Mouse (Mus musculus) CD4-positive helper T cell, adult 2 months (primary cell): ENCODE results near the gene Txnrd1.

Source experiments
- DNase-seq: peaks from one replicate; pipeline ENCODE4 v3.0.0-alpha.2; 2012; ENCODE audit warnings: low read depth, missing footprints, low spot score

Gene Txnrd1

DNA sequence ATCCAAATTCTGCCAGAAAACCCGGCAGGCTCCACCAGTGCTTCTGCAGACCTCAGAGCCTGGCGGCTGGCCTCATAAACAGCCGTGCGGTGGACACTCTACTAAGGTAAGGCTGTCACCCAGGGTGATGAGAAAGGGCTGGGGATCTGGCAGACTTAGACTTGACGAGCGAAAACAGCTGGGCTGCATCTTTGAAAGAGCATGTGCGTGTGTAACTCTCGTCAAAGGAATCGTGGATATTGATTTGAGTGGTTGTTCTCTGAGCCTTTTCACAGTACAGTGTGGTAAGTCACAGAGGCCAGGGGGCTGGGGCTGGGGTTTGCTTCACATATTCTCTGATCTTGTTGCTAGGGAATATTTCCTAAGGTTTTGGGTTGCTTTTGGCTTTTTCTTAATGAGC is at the start of gene Txnrd1:
Gene Txnrd1, plus strand, starts transcription at position 26 of the 400 bp plus-strand sequence.
- no peak for DNase-seq

DNA sequence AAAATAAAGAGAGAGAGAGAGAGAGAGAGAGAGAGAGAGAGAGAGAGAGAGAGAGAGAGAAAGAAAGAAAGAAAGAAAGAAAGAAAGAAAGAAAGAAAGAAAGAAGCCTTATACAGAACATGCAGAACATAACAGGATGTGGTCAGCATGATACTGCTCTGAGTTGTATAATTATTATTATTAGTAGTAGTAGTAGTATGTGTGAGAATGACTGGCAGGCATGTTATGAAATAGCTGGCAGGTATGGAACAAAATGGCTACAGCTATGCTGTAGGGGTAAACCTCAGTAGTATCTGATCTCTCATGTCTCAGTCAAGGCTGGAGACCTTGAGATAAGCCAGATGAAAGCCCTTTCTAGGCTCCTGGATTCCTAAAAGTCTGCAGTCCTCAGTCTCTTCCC is 44.6 kb upstream of the Txnrd1 start:
- DNase-seq = no peak

- no peak for DNase-seq
Observed at GRCm38 (mm10) chr10:82790504-82790903, 43.2 kb upstream of the Txnrd1 start.

DNA sequence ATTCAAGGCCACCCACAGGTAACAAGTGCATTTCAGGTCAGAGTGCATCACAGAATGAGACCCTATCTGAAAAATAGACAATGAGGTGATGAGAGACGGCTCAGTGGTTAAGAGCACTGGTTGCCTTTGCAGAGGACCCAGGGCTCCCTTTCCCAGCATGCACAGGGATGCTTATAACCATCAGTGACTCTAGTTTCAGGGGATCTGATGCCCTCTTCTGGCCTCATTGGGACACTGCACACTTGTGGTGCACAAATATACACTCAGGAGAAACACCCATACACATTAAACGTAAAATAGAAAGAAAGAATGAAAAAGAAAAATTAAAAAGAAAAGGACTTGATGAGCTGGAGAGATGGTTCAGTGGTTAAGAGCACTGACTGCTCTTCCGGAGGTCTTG is 42.0 kb upstream of the Txnrd1 start:
- no peak for DNase-seq

DNA sequence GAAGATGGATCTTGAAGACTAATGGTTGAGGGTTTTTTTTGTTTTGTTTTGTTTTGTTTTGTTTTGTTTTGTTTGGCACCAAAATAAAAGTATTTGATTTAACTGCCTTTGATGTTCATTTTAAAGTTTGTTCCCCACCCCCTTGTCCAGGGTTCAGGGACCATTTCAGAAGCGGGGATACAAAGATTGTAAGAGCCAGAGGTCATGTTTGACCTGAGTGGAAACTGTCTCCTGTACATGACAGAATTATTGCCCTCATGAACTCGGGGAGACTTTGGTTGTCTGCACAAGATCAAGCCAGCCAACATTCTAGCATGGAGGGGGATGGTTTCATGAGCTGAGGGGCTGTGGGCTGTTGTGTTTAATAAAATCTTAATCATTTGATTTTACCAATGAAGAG is 41.4 kb upstream of the Txnrd1 start:
- no peak for DNase-seq

DNA sequence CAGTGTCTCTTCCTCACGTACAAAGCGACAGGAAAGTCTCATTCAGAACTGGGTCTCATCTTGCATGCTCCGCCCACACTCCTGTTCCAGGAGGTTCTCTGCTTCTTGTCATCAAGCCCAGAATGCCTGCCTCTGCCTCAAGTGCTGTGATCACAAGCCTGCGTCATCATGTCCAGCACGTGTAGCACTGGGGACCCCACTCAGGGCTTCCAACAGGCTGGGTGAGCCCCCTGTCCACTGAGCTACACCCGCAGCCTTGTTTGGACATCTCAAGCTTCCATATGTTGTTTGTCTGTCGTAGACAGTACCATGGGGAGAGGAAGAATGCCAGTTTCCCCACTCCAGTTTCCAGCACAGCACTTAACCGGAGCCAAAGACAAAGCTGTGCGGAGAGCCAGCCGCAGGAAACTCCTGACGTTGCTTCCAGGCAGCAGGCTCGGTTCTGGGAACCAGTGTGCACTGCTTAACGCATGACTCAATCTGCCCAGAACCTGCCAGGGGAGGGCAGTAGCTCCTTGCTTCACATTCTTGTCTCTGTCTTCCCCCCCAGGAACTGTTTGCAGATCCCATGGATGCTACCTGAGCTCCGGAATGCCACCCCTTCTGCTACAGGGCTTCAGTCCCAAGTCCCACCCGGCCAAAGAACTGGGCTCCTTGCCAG is 38.5 kb upstream of the Txnrd1 start:
- DNase-seq = peak; percentile 51

DNA sequence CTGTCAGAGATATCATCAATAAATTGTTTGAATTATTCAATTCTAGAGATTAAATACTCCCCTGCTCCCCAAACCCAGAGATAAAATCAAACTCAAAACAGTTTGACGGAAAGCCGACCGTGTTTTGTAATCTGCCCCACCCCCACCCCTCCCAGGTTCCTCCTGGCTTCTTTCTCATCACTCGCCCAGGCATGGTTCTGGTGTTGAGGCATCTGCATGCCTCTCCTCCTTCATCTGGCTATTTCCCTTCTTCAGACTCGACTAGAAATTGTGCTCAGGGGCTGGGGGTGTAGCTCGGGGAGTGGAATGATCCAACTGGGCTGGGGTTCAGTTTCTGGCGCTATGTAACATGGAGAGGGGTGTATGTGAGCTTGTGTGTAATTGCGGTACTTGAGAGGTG is 38.0 kb upstream of the Txnrd1 start:
- DNase-seq = no peak

DNA sequence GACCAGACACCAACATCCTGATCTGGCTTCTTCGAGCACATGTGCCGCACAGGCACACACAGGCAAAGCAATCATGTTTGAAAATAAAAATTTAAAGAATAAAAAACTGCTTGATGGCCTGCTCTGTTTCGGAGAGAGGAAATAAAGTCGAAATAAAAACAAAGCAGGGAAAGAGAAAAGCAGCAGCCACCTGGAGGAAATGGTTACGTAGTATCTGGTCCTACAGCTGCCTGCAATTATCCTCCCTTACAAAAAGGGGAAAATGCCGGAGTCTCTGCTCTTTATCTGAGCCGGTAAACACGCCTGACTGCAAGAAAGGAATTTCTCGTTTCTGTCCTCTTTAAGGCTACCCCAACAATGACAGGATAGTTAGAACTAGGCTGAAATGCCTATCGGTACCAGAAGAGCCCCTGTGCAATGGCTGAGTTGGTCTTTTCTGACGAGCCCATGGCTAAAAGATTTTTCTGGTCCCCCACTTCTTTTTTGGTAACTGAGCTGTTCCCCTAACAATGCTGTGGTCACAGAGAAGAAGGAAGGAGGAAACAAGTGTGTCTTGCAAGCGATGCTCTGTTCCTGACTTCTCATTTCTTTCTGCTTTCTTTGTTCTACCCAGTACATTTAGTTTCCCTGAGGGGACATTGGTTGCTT is 37.2 kb upstream of the Txnrd1 start:
- DNase-seq = peak; percentile 16

GRCm38 (mm10) chr10:82797119-82797491 is 36.6 kb upstream of the Txnrd1 start:
- DNase-seq = peak; percentile 45

DNA sequence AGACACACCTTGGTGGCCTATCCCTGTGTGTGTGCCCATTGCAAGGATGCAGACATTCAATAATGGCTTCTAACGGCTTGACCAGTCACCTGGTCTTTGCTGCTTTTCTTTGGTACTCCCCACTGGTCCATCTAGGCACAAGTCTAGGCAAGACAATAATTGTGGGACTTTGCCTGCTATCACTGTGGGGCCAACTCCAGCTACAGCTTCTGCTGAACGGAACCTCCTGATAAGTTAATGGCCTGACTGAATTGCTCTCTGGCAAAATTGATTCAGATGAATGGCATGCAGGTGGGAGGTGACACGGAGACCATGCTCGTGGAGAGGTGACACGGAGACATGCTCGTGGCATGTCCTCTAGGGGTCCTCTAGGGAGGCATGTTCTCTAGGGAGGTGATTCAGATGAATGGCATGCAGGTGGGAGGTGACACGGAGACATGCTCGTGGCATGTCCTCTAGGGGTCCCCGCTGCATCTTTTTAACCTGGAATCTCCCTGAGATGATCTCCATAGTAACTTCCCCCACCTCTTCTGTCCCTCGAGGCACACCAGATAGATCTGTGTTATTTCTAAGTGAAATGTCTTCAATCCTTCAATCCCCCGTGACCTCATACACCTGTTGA is 35.3 kb upstream of the Txnrd1 start:
- no peak for DNase-seq

- DNase-seq = no peak
Observed at GRCm38 (mm10) chr10:82800094-82800493, 33.7 kb upstream of the Txnrd1 start.

GRCm38 (mm10) chr10:82804396-82804795 is 29.4 kb upstream of the Txnrd1 start:
- no peak for DNase-seq

- DNase-seq = no peak
Observed at GRCm38 (mm10) chr10:82805111-82805510, 28.6 kb upstream of the Txnrd1 start.

GRCm38 (mm10) chr10:82806414-82806813 is 27.3 kb upstream of the Txnrd1 start:
- no peak for DNase-seq

DNA sequence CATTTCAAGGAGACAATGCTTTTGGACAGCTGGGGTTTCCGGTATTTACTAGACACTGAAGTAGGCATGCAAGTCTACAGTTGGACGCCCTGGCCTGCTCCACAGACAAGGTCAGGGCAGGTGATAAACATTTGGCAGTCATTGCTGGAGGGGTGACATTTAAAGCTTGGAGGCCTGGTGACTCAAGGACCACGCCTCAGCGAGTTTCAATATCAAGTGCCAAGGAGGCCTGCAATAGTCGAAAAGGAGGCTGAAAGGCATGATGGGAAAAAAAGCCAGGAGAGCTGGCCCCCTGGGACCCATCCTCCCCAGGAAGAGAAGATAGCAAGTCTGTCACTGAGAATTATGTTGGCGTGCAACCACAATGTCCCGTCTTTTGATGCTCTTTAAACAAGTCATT is 26.5 kb upstream of the Txnrd1 start:
- DNase-seq = no peak

DNA sequence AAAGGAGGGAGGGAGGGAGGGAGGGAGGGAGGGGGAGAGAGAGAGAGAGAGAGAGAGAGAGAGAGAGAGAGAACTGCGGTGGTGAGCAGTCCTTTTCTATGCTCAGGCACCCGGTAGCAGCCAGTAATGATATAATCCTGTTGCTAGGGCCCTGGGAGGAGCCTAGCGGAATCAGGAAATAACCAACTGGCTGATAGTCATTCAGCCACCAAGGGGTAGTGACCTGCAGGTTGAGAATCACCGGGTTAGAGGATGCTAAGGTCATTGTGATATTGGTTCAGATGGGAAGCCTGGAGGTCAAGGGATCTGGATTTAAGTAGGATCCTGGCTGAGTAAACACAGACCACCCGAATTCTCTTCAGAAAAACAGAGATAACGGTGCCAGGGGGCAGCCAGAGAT is 25.6 kb upstream of the Txnrd1 start:
- DNase-seq = no peak

DNA sequence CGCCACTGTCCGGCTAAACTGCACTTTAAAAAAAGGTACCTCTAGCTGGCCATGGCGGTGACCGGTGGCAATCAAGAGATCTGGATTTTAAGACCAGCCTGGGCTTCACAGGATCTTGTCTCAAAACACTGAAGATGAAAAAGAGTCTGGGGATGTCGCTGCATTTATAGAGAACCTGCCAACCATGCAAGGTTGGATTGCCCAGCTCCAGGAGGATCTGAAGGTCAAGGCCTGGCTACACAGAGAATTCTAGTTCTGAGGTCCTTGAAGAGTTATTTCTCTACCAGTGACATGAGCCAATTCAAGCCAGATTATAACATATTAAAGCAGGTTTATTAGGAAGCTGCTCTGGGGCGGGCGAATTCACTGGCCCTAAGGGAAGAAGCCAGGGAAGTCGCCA is 24.9 kb upstream of the Txnrd1 start:
- DNase-seq = no peak

DNA sequence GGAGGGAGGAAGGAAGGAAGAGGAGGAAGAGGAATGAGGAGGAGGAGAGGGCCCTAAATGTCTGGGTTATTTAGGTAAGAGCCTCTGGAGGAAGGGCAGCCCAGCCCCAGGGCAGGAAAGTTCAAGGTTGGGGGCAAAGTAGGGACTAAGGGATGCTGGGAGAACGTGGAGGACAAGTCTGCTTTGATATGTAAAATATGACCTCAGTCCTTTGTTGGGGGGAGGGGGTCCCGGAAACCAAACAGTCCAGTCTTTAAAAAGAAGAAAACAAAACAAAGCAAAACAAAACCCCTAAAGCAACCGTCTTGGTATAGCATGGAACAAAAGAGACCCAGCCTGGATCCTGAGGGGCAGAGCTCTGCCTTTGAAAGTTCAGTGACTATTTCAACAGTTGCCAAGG is 24.4 kb upstream of the Txnrd1 start:
- no peak for DNase-seq

DNA sequence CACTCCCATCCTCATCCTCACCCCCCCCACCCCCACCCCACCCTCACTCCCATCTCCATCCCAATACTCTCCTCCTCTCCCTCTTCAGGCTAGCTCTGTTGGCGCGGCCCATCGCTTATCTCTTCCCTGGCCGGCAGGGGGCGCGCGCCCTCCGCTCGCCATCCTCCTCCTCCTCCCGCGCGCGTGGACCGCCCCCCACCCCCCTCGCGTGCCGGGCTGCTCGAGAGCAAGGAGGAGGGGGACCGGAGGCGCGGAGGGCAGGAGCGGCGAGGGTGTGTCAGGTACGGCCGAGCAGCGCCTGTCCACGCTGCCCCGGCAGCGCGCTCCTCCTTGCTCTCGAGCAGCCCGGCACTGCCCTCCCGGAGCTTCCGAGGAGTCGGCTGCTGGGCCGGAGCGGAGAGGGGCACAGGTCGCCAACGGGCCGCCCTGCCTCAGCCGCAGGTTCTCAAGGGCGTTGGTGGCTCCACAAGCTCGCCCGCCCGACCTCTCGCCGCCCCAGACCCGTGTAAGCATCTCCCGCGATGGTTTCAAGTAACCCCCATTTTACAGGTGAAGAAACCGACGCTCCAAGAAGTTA is 21.8 kb upstream of the Txnrd1 start:
- DNase-seq = peak; percentile 84

DNA sequence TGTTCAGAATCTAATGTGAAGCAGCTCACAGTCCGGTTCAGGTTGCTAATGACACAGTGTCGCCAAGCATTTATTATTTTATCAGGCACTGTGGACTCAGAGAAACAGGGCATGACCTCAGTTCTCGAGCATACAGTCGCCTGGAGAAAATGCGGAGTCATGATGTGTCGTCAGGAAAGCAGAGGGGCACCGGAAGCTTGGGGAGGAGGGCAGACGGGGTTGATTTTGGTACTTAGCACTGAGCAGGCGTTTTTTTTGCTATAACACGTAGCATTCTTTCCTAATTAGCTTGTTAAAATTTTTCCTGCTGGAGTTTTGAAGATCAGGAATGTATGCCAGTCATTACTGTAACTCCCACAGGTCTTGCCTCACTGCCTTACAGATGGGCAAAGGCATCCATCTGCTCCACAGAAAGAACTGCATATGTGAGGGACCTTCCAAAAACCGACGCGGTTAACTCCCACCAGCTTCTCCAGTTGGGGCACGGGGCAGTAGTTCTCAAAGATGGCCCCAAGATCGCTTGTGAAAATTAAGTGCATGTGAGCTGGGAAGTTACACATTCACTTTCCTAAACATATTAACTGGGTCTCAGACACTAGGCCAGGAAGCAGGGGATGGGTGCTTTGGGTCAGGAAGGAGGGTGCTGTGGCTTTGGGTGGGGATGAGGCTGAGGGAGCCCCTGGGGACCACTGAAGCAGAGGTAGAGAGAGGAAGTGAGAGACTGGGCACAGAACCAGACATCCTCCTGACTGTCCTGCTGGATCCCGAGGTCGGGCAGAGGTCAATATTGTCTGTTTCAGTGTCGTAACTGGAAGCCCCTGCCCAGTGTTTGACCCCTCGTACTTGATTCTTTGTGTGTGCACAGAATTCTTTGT is 19.4 kb upstream of the Txnrd1 start:
- DNase-seq = no peak

DNA sequence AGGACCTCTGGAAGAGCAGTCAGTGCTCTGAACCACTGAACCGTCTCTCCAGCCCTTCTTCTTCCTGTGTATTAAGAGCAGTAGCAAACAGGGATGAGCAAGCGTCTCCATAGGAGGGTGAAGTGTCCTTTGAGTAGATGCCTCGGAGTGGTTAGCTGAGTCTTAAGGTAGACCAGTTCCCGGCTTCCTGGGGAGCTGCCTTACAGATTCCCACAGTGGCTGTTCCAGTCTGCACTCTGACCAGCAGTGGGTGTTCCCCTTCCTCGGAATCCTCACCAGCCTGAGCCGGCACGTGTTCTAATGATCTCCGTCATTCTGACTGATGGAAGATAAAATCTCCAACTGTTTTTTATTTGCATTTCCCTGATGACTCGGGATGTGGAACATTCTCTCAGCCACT is 17.3 kb upstream of the Txnrd1 start:
- DNase-seq = no peak

GRCm38 (mm10) chr10:82817514-82817913 is 16.2 kb upstream of the Txnrd1 start:
- no peak for DNase-seq
